Mouse (Mus musculus) kidney, adult 8-10 months (tissue): Measurements from ENCODE around the gene 4930522H14Rik.
A peak's percentile ranks its signal among the peaks of the same experiment; 100 is the strongest.

Experiments used
- DNase-seq, 2 experiments: peaks; one replicate each; pipeline ENCODE4 v3.0.0; 2022

Gene 4930522H14Rik

DNA sequence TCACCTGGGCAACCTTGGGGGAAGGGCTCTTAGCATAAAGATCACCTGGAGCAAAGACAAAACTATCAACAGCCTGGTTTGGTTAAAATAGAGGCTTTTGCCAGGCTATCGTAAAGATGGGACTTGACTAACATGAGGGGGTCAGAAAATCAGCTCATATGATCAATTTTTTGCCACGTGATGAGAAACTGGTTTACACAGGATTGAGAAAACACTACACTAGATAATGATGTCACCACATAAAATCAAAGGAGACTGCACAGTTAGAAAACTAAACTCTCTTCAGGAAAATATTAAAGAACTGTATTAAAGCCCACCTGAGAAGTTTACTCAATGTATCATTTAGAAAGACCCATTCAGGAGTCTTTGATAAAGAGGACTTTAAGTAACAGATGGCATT, 56.0 kb downstream of the 4930522H14Rik start:
- DNase-seq: no peak

- DNase-seq: peak; percentile 12 to 32
Measured at GRCm38 (mm10) chr4:109472566-109472965, 58.5 kb downstream of the 4930522H14Rik start.

GRCm38 (mm10) chr4:109471606-109472005, 59.5 kb downstream of the 4930522H14Rik start:
- DNase-seq: no peak

DNA sequence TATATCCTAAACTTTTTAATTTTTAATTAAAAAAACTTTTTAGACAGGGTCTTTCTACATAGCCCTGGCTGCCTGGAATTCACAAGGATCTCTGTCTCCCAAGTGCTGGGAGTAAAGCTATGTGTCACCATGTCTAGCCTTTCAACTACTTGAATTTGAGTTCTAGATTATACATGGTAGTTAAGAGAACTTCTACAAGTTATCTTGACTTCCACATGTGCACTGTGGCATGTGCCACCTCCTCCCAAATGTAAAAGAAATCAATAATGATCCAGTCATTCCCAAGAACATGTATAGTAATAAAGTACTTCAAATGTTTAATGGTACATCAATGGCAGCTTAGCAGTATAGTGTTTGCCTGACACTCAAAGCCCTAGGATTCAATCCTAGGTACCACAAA, 63.4 kb downstream of the 4930522H14Rik start:
- no peak for DNase-seq

DNA sequence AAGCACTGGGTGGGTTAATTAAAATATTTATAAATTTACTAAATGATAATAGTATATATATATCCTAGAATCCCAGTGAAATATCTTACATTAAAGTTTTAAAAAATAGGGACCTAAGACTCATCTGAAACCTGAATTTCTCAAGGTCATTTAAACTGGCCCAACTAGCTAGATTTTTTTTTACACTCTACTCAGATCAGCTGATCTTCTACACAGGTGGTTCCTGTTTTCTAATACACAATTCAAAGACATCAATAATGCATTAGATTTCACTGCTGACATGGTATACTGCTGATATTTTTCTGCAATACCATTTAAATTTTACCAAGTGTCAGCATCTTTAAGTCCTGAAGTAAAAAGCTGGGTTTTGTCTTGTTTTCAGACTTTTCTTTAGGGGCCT, 67.2 kb downstream of the 4930522H14Rik start:
- DNase-seq: no peak

GRCm38 (mm10) chr4:109460421-109461179, 70.5 kb downstream of the 4930522H14Rik start:
- peak in 1 of 2 experiments; percentile 46 for DNase-seq

DNA sequence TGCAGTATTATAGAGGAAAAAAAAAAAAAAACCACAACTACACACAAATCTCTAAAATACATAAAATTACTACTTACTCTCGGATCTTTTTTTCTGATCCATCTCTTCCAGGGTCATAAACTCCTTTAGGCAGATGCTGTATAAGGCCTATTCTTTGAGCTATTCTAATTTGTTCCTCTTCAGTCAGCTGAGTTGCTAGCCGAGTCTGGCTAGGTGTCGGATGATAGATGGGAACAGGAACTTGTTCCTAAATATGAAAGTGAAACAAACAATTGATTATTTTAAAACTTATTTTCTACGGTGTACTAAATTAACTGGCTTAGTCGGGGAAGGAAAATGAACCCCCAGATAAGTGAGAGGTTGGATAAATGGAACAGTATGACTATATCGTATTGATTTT, 74.3 kb downstream of the 4930522H14Rik start:
- DNase-seq: no peak
